Mouse (Mus musculus) neural tube, embryonic 15.5 days (tissue): ENCODE data around the gene Plxdc2. TPM values are rescaled to one million over a fixed set of nuclear protein-coding genes. Genes with fewer than 3 reads are reported as not detected.

Source experiments
- ATAC-seq: fragments of 200-750 bp; cut with Nextera tagmentation; 2 replicates; pipeline ENCODE4 v1.8.0; 2017; ENCODE audit warnings: mild to moderate bottlenecking, moderate TSS enrichment, moderate library complexity; ENCODE audit not compliant: low FRiP score
- H3K27ac ChIP-seq: fragments of 300-500 bp; sonication (generic); replicated peaks from 2 replicates; pipeline ENCODE4 v1.5.1; 2015; ENCODE audit warnings: mild to moderate bottlenecking, inconsistent platforms
- H3K27me3 ChIP-seq: fragments of 300-500 bp; sonication (generic); replicated peaks from 2 replicates; pipeline ENCODE4 v1.6.1; 2015; ENCODE audit warnings: inconsistent platforms
- H3K36me3 ChIP-seq: fragments of 300-500 bp; sonication (generic); 2 replicates; pipeline ENCODE4 v1.6.1; 2015; ENCODE audit warnings: inconsistent platforms
- H3K4me1 ChIP-seq: fragments of 300-500 bp; sonication (generic); 2 replicates; pipeline ENCODE4 v1.6.1; 2015; ENCODE audit warnings: inconsistent platforms
- H3K4me2 ChIP-seq: fragments of 300-500 bp; sonication (generic); 2 replicates; pipeline ENCODE4 v1.6.1; 2015; ENCODE audit warnings: inconsistent platforms, mild to moderate bottlenecking, moderate library complexity
- H3K4me3 ChIP-seq: fragments of 300-500 bp; sonication (generic); replicated peaks from 2 replicates; pipeline ENCODE4 v1.5.1; 2015; ENCODE audit warnings: mild to moderate bottlenecking, inconsistent platforms
- H3K9ac ChIP-seq: fragments of 300-500 bp; sonication (generic); replicated peaks from 2 replicates; pipeline ENCODE4 v1.6.1; 2015; ENCODE audit warnings: mild to moderate bottlenecking, inconsistent platforms
- H3K9me3 ChIP-seq: fragments of 300-500 bp; sonication (generic); replicated peaks from 2 replicates; pipeline ENCODE4 v1.6.1; 2016; ENCODE audit warnings: inconsistent platforms
- WGBS: fragments of 180-500 bp; shearing (Covaris S2); methylation state at CpG from one replicate; pipeline ENCODE4 v1.1.7; 2015; ENCODE audit warnings: mixed read lengths; 5-methylcytosine and 5-hydroxymethylcytosine counted together
- polyA plus RNA-seq: library from polyadenylated mRNA; unstranded; fragments of >200 nt; fragmentation: Nextera tagmentation; extraction: Ambion mirVana; gene quantifications from 2 replicates; pipeline ENCODE4 v1.2.1, GENCODE M21; 2015

Plxdc2 gene
- polyA plus RNA-seq, 1 experiment from 2014 or later: 29.3 TPM

- no peak overlapping the region for H3K4me2 ChIP-seq
- WGBS: 58% methylated on average over 2 of the region's 2 CpGs
- H3K9me3 ChIP-seq: no peaks in the 10 kb centered on the region
- H3K36me3 ChIP-seq: no peaks in the 10 kb centered on the region
- H3K27ac ChIP-seq: no peak overlapping the region
- H3K4me3 ChIP-seq: no peak overlapping the region
- no peaks in the 10 kb centered on the region for H3K4me1 ChIP-seq
- ATAC-seq: no peak
- H3K27me3 ChIP-seq: no peaks in the 10 kb centered on the region
- no peak overlapping the region for H3K9ac ChIP-seq
Observed at GRCm38 (mm10) chr2:16518148-16518547, 162.0 kb downstream of the Plxdc2 start.

GRCm38 (mm10) chr2:16523427-16523826 lies 167.3 kb downstream of the Plxdc2 start:
- no peaks in the 10 kb centered on the region for H3K4me1 ChIP-seq
- no peak overlapping the region for H3K4me3 ChIP-seq
- H3K27me3 ChIP-seq: no peaks in the 10 kb centered on the region
- H3K36me3 ChIP-seq: no peaks in the 10 kb centered on the region
- WGBS: 66% methylated on average over 1 of the region's 1 CpGs
- no peaks in the 10 kb centered on the region for H3K9me3 ChIP-seq
- H3K27ac ChIP-seq: no peak overlapping the region
- no peak overlapping the region for H3K4me2 ChIP-seq
- H3K9ac ChIP-seq: no peak overlapping the region
- ATAC-seq: peak; percentile 28; the same call in 1 of the 2 replicates

- Histone ChIP-seq H3K27me3 (no peaks in the 10 kb centered on the region), H3K9me3 (no peaks in the 10 kb centered on the region), H3K27ac (no peak overlapping the region), H3K4me2 (no peak overlapping the region), H3K36me3 (no peaks in the 10 kb centered on the region), H3K4me3 (no peak overlapping the region), H3K4me1 (no peaks in the 10 kb centered on the region), H3K9ac (no peak overlapping the region)
- WGBS: 40% methylated on average over 1 of the region's 1 CpGs
- no peak for ATAC-seq
Observed at GRCm38 (mm10) chr2:16532244-16532643, 176.1 kb downstream of the Plxdc2 start.

- Histone ChIP-seq H3K27me3 (no peaks in the 10 kb centered on the region), H3K4me1 (no peaks in the 10 kb centered on the region), H3K27ac (no peak overlapping the region), H3K9ac (no peak overlapping the region), H3K4me2 (no peak overlapping the region), H3K9me3 (peaks cover 5% of the 10 kb centered on the region; the same call in 1 of the 2 replicates), H3K36me3 (no peaks in the 10 kb centered on the region), H3K4me3 (no peak overlapping the region)
- ATAC-seq: no peak
- WGBS: 84% methylated on average over 2 of the region's 2 CpGs
Observed at GRCm38 (mm10) chr2:16534566-16534965, 178.5 kb downstream of the Plxdc2 start.

- Histone ChIP-seq H3K4me1 (no peaks in the 10 kb centered on the region), H3K9me3 (peaks cover 5% of the 10 kb centered on the region; the same call in 1 of the 2 replicates), H3K4me2 (no peak overlapping the region), H3K27ac (no peak overlapping the region), H3K9ac (no peak overlapping the region), H3K36me3 (no peaks in the 10 kb centered on the region), H3K27me3 (no peaks in the 10 kb centered on the region), H3K4me3 (no peak overlapping the region)
- no peak for ATAC-seq
- 70% methylated on average over 3 of the region's 3 CpGs for WGBS
Observed at GRCm38 (mm10) chr2:16541226-16541625, 185.1 kb downstream of the Plxdc2 start.

GRCm38 (mm10) chr2:16545207-16545606 lies 189.1 kb downstream of the Plxdc2 start:
- Histone ChIP-seq H3K27ac (no peak overlapping the region), H3K9ac (no peak overlapping the region), H3K27me3 (no peaks in the 10 kb centered on the region), H3K4me3 (no peak overlapping the region), H3K4me1 (no peaks in the 10 kb centered on the region), H3K9me3 (no peaks in the 10 kb centered on the region), H3K4me2 (no peak overlapping the region), H3K36me3 (no peaks in the 10 kb centered on the region)
- WGBS: 50% methylated on average over 3 of the region's 3 CpGs
- ATAC-seq: no peak

GRCm38 (mm10) chr2:16559287-16559686 lies 203.2 kb downstream of the Plxdc2 start:
- no peaks in the 10 kb centered on the region for H3K27me3 ChIP-seq
- no peak overlapping the region for H3K27ac ChIP-seq
- H3K4me3 ChIP-seq: no peak overlapping the region
- H3K36me3 ChIP-seq: no peaks in the 10 kb centered on the region
- ATAC-seq: no peak
- 28% methylated on average over 4 of the region's 4 CpGs for WGBS
- H3K4me2 ChIP-seq: no peak overlapping the region
- no peaks in the 10 kb centered on the region for H3K9me3 ChIP-seq
- H3K4me1 ChIP-seq: no peaks in the 10 kb centered on the region
- no peak overlapping the region for H3K9ac ChIP-seq

GRCm38 (mm10) chr2:16568263-16568662 lies 212.2 kb downstream of the Plxdc2 start:
- H3K9me3 ChIP-seq: no peaks in the 10 kb centered on the region
- no peak overlapping the region for H3K27ac ChIP-seq
- H3K9ac ChIP-seq: no peak overlapping the region
- no peaks in the 10 kb centered on the region for H3K36me3 ChIP-seq
- no peak overlapping the region for H3K4me2 ChIP-seq
- no peak overlapping the region for H3K4me3 ChIP-seq
- no peaks in the 10 kb centered on the region for H3K4me1 ChIP-seq
- 96% methylated on average over 2 of the region's 2 CpGs for WGBS
- no peaks in the 10 kb centered on the region for H3K27me3 ChIP-seq
- no peak for ATAC-seq

- Histone ChIP-seq H3K4me2 (no peak overlapping the region), H3K27ac (no peak overlapping the region), H3K36me3 (no peaks in the 10 kb centered on the region), H3K4me1 (no peaks in the 10 kb centered on the region), H3K4me3 (no peak overlapping the region), H3K9me3 (no peaks in the 10 kb centered on the region), H3K9ac (no peak overlapping the region), H3K27me3 (no peaks in the 10 kb centered on the region)
- WGBS: 85% methylated on average over 13 of the region's 13 CpGs
- ATAC-seq: no peak
Observed at GRCm38 (mm10) chr2:16571169-16571751, 215.2 kb downstream of the Plxdc2 start.

- Histone ChIP-seq H3K4me1 (no peaks in the 10 kb centered on the region), H3K27ac (no peak overlapping the region), H3K9me3 (no peaks in the 10 kb centered on the region), H3K4me2 (no peak overlapping the region), H3K36me3 (no peaks in the 10 kb centered on the region), H3K9ac (no peak overlapping the region), H3K4me3 (no peak overlapping the region), H3K27me3 (no peaks in the 10 kb centered on the region)
- no peak for ATAC-seq
Observed at GRCm38 (mm10) chr2:16576566-16576965, 220.5 kb downstream of the Plxdc2 start.

GRCm38 (mm10) chr2:16578153-16578552 lies 222.0 kb downstream of the Plxdc2 start:
- Histone ChIP-seq H3K4me2 (no peak overlapping the region), H3K36me3 (no peaks in the 10 kb centered on the region), H3K27ac (no peak overlapping the region), H3K9ac (no peak overlapping the region), H3K27me3 (no peaks in the 10 kb centered on the region), H3K9me3 (no peaks in the 10 kb centered on the region), H3K4me3 (no peak overlapping the region), H3K4me1 (no peaks in the 10 kb centered on the region)
- no peak for ATAC-seq
- 63% methylated on average over 1 of the region's 1 CpGs for WGBS

- H3K9me3 ChIP-seq: no peaks in the 10 kb centered on the region
- no peak overlapping the region for H3K4me2 ChIP-seq
- no peaks in the 10 kb centered on the region for H3K4me1 ChIP-seq
- H3K27ac ChIP-seq: no peak overlapping the region
- no peaks in the 10 kb centered on the region for H3K27me3 ChIP-seq
- no peaks in the 10 kb centered on the region for H3K36me3 ChIP-seq
- no peak for ATAC-seq
- no peak overlapping the region for H3K4me3 ChIP-seq
- H3K9ac ChIP-seq: no peak overlapping the region
Observed at GRCm38 (mm10) chr2:16588546-16588945, 232.4 kb downstream of the Plxdc2 start.

- Histone ChIP-seq H3K4me1 (no peaks in the 10 kb centered on the region), H3K4me2 (no peak overlapping the region), H3K4me3 (no peak overlapping the region), H3K9me3 (no peaks in the 10 kb centered on the region), H3K9ac (no peak overlapping the region), H3K36me3 (no peaks in the 10 kb centered on the region), H3K27me3 (no peaks in the 10 kb centered on the region), H3K27ac (no peak overlapping the region)
- WGBS: 80% methylated on average over 1 of the region's 1 CpGs
- no peak for ATAC-seq
Observed at GRCm38 (mm10) chr2:16595451-16595850, 239.3 kb downstream of the Plxdc2 start.
